Mouse (Mus musculus) neural tube, embryonic 14.5 days (tissue): ENCODE results near the gene Depp1. TPM values are rescaled to one million over a fixed set of nuclear protein-coding genes. Genes with fewer than 3 reads are reported as not detected.

Experiments
- ATAC-seq: fragments of 200-750 bp; cut with Nextera tagmentation; 2 replicates; pipeline ENCODE4 v1.8.0; 2017; ENCODE audit warnings: low read depth, mild to moderate bottlenecking, moderate TSS enrichment, moderate library complexity
- H3K27ac ChIP-seq: fragments of 300-500 bp; sonication (generic); 2 replicates; pipeline ENCODE4 v1.5.1; 2014; ENCODE audit warnings: low read depth, mild to moderate bottlenecking, control low read depth, low read length, moderate library complexity, mixed read lengths
- H3K27me3 ChIP-seq: fragments of 300-500 bp; sonication (generic); 2 replicates; pipeline ENCODE4 v1.6.1; 2014; ENCODE audit warnings: low read length; ENCODE audit not compliant: control insufficient read depth, insufficient read depth
- H3K36me3 ChIP-seq: fragments of 300-500 bp; sonication (generic); 2 replicates; pipeline ENCODE4 v1.6.1; 2014; ENCODE audit warnings: low read length, mixed read lengths; ENCODE audit not compliant: control insufficient read depth, insufficient read depth
- H3K4me1 ChIP-seq: fragments of 300-500 bp; sonication (generic); 2 replicates; pipeline ENCODE4 v1.6.1; 2014; ENCODE audit warnings: low read length; ENCODE audit not compliant: control insufficient read depth, insufficient read depth
- H3K4me2 ChIP-seq: fragments of 300-500 bp; sonication (generic); 2 replicates; pipeline ENCODE4 v1.6.1; 2014; ENCODE audit warnings: mild to moderate bottlenecking, low read depth, low read length, control low read depth
- H3K4me3 ChIP-seq: fragments of 300-500 bp; sonication (generic); 2 replicates; pipeline ENCODE4 v1.5.1; 2014; ENCODE audit warnings: low read depth, low read length, control low read depth, mixed read lengths
- H3K9ac ChIP-seq: fragments of 300-500 bp; sonication (generic); replicated peaks from 2 replicates; pipeline ENCODE4 v1.6.1; 2014; ENCODE audit warnings: low read depth, mild to moderate bottlenecking, control low read depth, low read length, mixed read lengths
- H3K9me3 ChIP-seq: fragments of 300-500 bp; sonication (generic); 2 replicates; pipeline ENCODE4 v1.6.1; 2016; ENCODE audit warnings: low read length; ENCODE audit not compliant: control insufficient read depth
- WGBS: fragments of 180-500 bp; shearing (Covaris S2); extraction: QIAGEN DNeasy Blood & Tissue Kit; methylation state at CpG from one replicate; pipeline ENCODE4 v1.1.7; 2014; 5-methylcytosine and 5-hydroxymethylcytosine counted together
- microRNA-seq: library from miRNA; unstranded; fragments of <30 nt; microRNA quantifications from one replicate; pipeline ENCODE4, GENCODE M21; 2016
- polyA plus RNA-seq: library from polyadenylated mRNA; unstranded; fragments of >200 nt; fragmentation: Nextera tagmentation; extraction: Ambion mirVana; gene quantifications from 2 replicates; pipeline ENCODE4 v1.2.1, GENCODE M21; 2014

Gene Depp1
- polyA plus RNA-seq, 1 experiment from 2014 or later, result 6.9 TPM

DNA sequence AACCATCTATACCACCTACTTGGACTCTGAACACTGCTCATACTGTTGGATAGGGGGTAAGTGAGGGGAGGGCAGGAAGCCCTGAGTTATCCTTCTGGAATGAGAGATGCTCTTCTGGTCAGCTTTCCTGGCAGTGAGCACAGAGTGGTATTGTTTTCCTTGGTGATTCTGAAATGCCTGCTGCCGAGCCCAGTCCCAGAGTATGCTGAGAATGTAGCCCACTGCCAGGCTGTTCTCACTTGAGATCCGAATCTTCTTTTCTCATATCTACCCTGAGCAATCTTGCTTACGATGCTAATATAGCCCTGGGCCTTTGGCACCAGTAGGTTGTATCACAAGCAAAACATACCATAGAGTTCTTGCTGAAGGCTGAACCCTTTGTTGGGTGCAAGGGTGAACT, 43.9 kb downstream of the Depp1 start:
- ATAC-seq, result no peak
- H3K36me3 ChIP-seq, result no peaks in the 10 kb centered on the region
- no peak overlapping the region for H3K27ac ChIP-seq
- no peaks in the 10 kb centered on the region for H3K27me3 ChIP-seq
- no peaks in the 10 kb centered on the region for H3K4me1 ChIP-seq
- no peaks in the 10 kb centered on the region for H3K9me3 ChIP-seq
- no peak overlapping the region for H3K4me2 ChIP-seq
- no peak overlapping the region for H3K4me3 ChIP-seq
- WGBS, result 78% methylated on average over 3 of the region's 3 CpGs
- H3K9ac ChIP-seq, result no peak overlapping the region

DNA sequence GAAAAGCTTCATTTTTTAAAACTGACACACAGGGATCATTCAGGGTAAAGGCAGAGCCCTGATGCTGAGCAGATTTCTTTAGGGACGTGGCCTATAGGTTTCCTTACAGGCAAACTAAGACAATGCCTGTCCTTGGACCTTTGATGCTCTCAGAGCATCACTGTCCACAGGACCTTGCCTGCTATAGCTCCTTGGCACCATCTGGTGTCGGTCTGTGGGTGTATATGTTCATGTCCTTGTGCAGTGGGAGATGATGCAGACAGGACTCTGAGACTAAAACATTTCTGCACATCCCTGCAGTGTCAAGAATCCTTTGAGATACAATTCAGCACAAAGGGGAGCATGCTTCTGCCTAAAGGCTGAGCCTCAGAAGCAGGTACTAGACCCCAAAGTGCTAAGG, 47.0 kb downstream of the Depp1 start:
- Histone ChIP-seq H3K4me1 (no peaks in the 10 kb centered on the region), H3K27ac (no peak overlapping the region), H3K4me2 (no peak overlapping the region), H3K27me3 (no peaks in the 10 kb centered on the region), H3K9ac (no peak overlapping the region), H3K36me3 (no peaks in the 10 kb centered on the region), H3K4me3 (no peak overlapping the region), H3K9me3 (no peaks in the 10 kb centered on the region)
- WGBS, result 68% methylated on average over 2 of the region's 2 CpGs
- ATAC-seq, result no peak

DNA sequence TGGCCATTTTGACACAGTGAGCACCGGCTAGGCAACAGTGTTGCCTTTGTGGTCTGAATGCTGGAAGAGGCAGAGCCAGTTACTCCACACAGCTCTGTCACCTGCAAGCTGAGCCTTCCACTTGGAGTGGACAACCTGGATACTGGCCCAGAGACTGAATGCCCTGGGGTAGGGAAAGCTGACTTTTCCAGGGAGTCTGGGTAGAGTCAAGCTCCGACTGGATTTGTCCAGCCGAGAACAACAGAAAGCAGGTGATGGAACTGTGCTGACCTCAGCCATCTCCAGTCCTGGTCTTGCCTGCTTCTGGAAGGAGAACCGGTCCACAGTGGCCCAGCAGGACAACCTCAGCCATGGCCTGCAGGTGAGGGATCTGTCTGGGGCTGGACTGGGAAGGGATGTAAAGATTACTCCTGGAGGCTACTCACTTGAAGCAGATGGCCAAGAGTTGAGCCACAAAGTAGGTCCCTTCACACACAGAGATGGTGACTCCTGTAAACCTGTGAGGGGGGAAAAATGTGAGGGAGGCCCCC, 47.6 kb downstream of the Depp1 start:
- no peak for ATAC-seq
- WGBS, result 93% methylated on average over 4 of the region's 4 CpGs
- Histone ChIP-seq H3K9ac (no peak overlapping the region), H3K4me2 (no peak overlapping the region), H3K36me3 (no peaks in the 10 kb centered on the region), H3K4me3 (no peak overlapping the region), H3K27me3 (no peaks in the 10 kb centered on the region), H3K4me1 (no peaks in the 10 kb centered on the region), H3K9me3 (no peaks in the 10 kb centered on the region), H3K27ac (no peak overlapping the region)

DNA sequence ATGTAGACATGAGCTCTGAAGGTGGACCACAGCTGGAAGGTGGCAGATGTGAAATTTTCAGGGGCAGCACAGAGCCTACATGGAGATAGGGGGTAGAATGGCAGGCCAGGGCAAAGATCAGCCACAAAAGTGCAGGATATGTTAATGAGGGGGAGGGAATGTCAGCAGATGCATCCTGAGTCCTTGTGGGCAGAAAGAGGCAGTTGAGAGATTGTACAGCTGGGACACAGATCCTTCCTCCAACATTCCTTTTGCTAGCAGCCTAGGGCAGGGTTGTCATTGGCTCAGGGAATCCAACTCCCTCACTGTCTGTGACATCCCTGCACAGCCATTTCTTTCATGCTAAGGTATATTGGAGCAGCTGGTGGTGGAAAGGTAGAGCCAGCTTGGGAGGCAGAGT, 50.4 kb downstream of the Depp1 start:
- no peak for ATAC-seq
- no peak overlapping the region for H3K4me2 ChIP-seq

More for the DNA sequence above, 50.4 kb downstream of the Depp1 start:
- no peaks in the 10 kb centered on the region for H3K9me3 ChIP-seq
- no peak overlapping the region for H3K4me3 ChIP-seq
- no peaks in the 10 kb centered on the region for H3K36me3 ChIP-seq
- H3K4me1 ChIP-seq, result no peaks in the 10 kb centered on the region
- no peaks in the 10 kb centered on the region for H3K27me3 ChIP-seq
- no peak overlapping the region for H3K27ac ChIP-seq
- H3K9ac ChIP-seq, result no peak overlapping the region

Small RNAs within 50 kb of the gene (microRNA-seq; reads per million reads assigned to microRNA genes)
- 1.4 reads per million for gene Mir7043

Other genes with a start within 250 kb of the Depp1 start
- 0.72 and 0.88 TPM in 2 replicates for gene Alox5, start 189.4 kb upstream of the Depp1 start, polyA plus RNA-seq
- gene Olfr211, start 161.5 kb upstream of the Depp1 start, polyA plus RNA-seq, result not detected in 2 replicates
- gene Olfr212, start 144.1 kb upstream of the Depp1 start, polyA plus RNA-seq, result 0.17 TPM in 1 of 2 replicates, not detected in the other
- not detected in 2 replicates for gene Olfr213, start 112.2 kb upstream of the Depp1 start, polyA plus RNA-seq
- 0.43 TPM in 1 of 2 replicates, not detected in the other for gene Gm5580, start 99.5 kb upstream of the Depp1 start, polyA plus RNA-seq
- gene Olfr214, start 96.4 kb upstream of the Depp1 start, polyA plus RNA-seq, result not detected in 2 replicates
- gene Olfr215, start 66.4 kb upstream of the Depp1 start, polyA plus RNA-seq, result not detected in 2 replicates
- 133 and 154 TPM in 2 replicates for gene Zfp422, start 21.6 kb upstream of the Depp1 start, polyA plus RNA-seq
- gene Rassf4, start 23.3 kb downstream of the Depp1 start, polyA plus RNA-seq, result 25.3 and 32.3 TPM in 2 replicates
- gene Tmem72, start 66.3 kb downstream of the Depp1 start, polyA plus RNA-seq, result 0.09 and 0.79 TPM in 2 replicates